Mouse (Mus musculus) liver, embryonic 12.5 days (tissue): Measurements from ENCODE around the gene Ctsk. TPM values are rescaled to one million over a fixed set of nuclear protein-coding genes. Genes with fewer than 3 reads are reported as not detected.

Experiments
- ATAC-seq: fragments of 200-750 bp; cut with Nextera tagmentation; 2 replicates; pipeline ENCODE4 v1.8.0; 2017; ENCODE audit warnings: moderate number of reproducible peaks, mild to moderate bottlenecking, moderate library complexity
- H3K27ac ChIP-seq: fragments of 300-500 bp; sonication (generic); 2 replicates; pipeline ENCODE4 v1.5.1; 2016; ENCODE audit warnings: mild to moderate bottlenecking
- H3K27me3 ChIP-seq: fragments of 300-500 bp; sonication (generic); replicated peaks from 2 replicates; pipeline ENCODE4 v1.6.1; 2016; ENCODE audit warnings: mild to moderate bottlenecking, moderate library complexity
- H3K36me3 ChIP-seq: fragments of 300-500 bp; sonication (generic); 2 replicates; pipeline ENCODE4 v1.6.1; 2016; ENCODE audit warnings: mild to moderate bottlenecking, moderate library complexity
- H3K4me1 ChIP-seq: fragments of 300-500 bp; sonication (generic); 2 replicates; pipeline ENCODE4 v1.6.1; 2016
- H3K4me2 ChIP-seq: fragments of 300-500 bp; sonication (generic); 2 replicates; pipeline ENCODE4 v1.6.1; 2016; ENCODE audit warnings: mild to moderate bottlenecking, moderate library complexity
- H3K4me3 ChIP-seq: fragments of 300-500 bp; sonication (generic); 2 replicates; pipeline ENCODE4 v1.5.1; 2016; ENCODE audit warnings: mild to moderate bottlenecking, moderate library complexity
- H3K9ac ChIP-seq: fragments of 300-500 bp; sonication (generic); 2 replicates; pipeline ENCODE4 v1.6.1; 2016; ENCODE audit warnings: mild to moderate bottlenecking, moderate library complexity
- H3K9me3 ChIP-seq: fragments of 300-500 bp; sonication (generic); replicated peaks from 2 replicates; pipeline ENCODE4 v1.6.1; 2016; ENCODE audit warnings: mild to moderate bottlenecking, moderate library complexity
- WGBS: fragments of 180-500 bp; shearing (Covaris S2); methylation state at CpG from one replicate; pipeline ENCODE4 v1.1.7; 2016; ENCODE audit not compliant: insufficient replicate concordance; 5-methylcytosine and 5-hydroxymethylcytosine counted together
- polyA plus RNA-seq: library from polyadenylated mRNA; unstranded; fragments of >200 nt; fragmentation: Nextera tagmentation; extraction: Ambion mirVana; gene quantifications from 2 replicates; pipeline ENCODE4 v1.2.1, GENCODE M21; 2016

Ctsk gene
- polyA plus RNA-seq, 1 experiment from 2014 or later = 1.4 TPM

DNA sequence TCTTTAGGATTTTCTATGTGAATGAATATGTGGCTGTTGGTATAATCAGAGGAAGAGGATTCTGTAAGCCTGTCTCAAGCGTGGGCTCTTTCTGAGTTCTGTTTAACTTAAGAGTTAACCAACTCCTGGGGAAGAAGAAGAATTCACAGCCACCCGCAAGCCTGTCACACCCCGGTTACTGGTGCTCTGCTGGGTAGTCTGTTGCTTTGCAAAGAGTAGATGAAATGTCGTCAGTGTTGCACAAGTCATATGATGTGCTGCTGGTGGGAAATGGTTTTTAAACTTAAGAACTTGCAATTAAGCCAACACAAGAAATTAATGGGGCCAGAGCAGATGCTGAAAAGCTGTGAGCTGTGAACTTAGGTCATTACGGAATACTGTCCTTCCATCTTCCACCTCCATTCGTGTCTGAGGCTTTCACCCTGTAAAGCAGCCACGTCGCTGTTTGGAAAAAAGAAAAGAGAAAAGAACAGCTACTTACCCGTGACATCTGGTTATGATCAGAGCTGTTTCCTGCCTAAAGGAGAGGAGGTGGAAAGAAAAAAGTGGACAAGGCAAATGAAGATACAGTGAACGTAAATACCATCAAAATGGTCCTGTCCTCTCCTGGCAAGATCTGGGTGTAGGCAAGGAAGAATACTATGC, 562 bp downstream of the Ctsk start:
- no peak overlapping the region for H3K27ac ChIP-seq
- no peak overlapping the region for H3K4me2 ChIP-seq

DNA sequence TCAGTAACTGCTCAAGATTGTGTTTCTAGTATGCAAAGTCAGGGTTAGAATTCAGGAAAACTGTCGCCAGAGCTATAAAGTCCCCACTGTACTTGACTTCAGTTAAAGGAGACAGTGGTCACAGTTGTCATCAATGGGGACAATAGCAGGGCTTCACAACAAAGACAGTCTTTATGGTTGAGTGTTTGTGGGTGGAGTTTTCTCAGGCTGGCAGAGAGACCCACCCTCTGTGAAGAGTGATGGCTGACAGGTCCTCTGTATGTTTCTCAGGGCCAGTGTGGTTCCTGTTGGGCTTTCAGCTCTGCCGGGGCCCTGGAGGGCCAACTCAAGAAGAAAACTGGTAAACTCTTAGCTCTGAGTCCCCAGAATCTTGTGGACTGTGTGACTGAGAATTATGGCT, 3.3 kb downstream of the Ctsk start:
- whole genome bisulfite sequencing = 61% methylated on average over 2 of the region's 2 CpGs

More for the DNA sequence above, 562 bp downstream of the Ctsk start:
- H3K27me3 ChIP-seq = peaks cover 5% of the 10 kb centered on the region; the same call in 1 of the 2 replicates
- peaks cover 24% of the 10 kb centered on the region for H3K36me3 ChIP-seq
- H3K9ac ChIP-seq = no peak overlapping the region
- ATAC-seq = no peak
- WGBS = 62% methylated on average over 10 of the region's 10 CpGs
- H3K4me1 ChIP-seq = no peaks in the 10 kb centered on the region
- no peak overlapping the region for H3K4me3 ChIP-seq
- H3K9me3 ChIP-seq = no peaks in the 10 kb centered on the region

GRCm38 (mm10) chr3:95509348-95509747, 10.3 kb downstream of the Ctsk start:
- 0 out of 2 replicates have a peak overlapping the region, but pooled peaks have one; percentile 8 for H3K27ac ChIP-seq
- no peak for ATAC-seq

More for the DNA sequence above, 3.3 kb downstream of the Ctsk start:
- no peak overlapping the region for H3K4me3 ChIP-seq
- no peak overlapping the region for H3K27ac ChIP-seq
- H3K4me1 ChIP-seq = no peaks in the 10 kb centered on the region
- no peak overlapping the region for H3K4me2 ChIP-seq
- no peak for ATAC-seq
- no peaks in the 10 kb centered on the region for H3K9me3 ChIP-seq
- no peak overlapping the region for H3K9ac ChIP-seq
- no peaks in the 10 kb centered on the region for H3K36me3 ChIP-seq
- peaks cover 5% of the 10 kb centered on the region; the same call in 1 of the 2 replicates for H3K27me3 ChIP-seq

DNA sequence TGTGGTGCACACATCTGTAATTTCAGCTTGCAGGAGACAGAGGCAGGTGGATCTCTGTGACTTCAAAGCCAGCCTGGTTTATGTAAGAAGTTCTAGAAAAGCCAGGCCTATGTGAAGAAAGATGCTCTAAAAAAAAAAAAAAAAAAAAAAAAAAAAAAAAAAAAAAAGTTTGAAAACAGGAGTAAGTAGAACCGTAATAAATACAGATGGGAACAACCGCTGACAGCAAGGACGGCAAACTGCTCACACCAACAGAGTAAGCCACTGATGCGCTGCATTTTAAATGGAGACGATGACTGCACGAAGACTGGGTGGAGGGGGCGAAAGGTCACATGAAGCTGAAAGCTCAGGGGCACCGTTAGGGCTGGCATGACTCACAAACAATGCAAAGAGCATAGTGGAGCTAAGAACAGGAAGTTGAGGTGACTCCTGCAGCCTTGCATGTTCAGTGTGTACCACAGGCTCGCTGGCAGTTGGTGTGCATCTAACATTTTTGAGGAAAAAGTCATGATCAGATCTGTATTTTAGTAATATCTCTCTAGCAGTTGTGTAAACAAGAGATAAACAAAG, 12.6 kb downstream of the Ctsk start:
- Histone ChIP-seq H3K4me3 (no peak overlapping the region), H3K36me3 (no peaks in the 10 kb centered on the region), H3K9me3 (no peaks in the 10 kb centered on the region), H3K27ac (peak overlapping the region; percentile 54; the same call in 1 of the 2 replicates), H3K4me1 (peaks cover 42% of the 10 kb centered on the region), H3K9ac (no peak overlapping the region), H3K27me3 (no peaks in the 10 kb centered on the region), H3K4me2 (no peak overlapping the region)
- WGBS = 65% methylated on average over 9 of the region's 9 CpGs
- ATAC-seq = no peak

More at GRCm38 (mm10) chr3:95509348-95509747, 10.3 kb downstream of the Ctsk start:
- Histone ChIP-seq H3K9ac (no peak overlapping the region), H3K36me3 (no peaks in the 10 kb centered on the region), H3K9me3 (no peaks in the 10 kb centered on the region), H3K4me3 (no peak overlapping the region), H3K27me3 (no peaks in the 10 kb centered on the region), H3K4me1 (peaks cover 20% of the 10 kb centered on the region), H3K4me2 (no peak overlapping the region)
- WGBS = 68% methylated on average over 6 of the region's 6 CpGs

DNA sequence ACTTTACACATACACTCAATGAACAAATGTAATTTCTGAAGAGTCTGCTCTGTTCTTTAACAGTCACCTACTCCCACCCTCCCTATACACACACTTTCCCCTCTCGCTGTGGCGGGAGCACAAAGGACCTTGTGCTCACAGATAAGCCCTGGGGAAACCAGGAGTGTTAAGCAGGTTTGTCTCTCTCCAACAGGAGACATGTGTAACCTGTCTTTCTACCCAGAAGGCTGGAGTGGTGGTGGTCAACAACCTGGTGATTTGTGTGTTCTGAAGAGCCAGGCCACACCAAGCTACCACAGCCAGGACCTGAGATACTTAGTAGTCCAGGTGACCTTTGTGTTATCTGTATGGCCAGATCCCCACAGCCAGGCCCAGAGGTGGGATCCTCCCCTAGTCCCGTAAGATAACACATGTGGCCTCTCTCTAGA, 17.6 kb downstream of the Ctsk start:
- no peaks in the 10 kb centered on the region for H3K9me3 ChIP-seq
- peak overlapping the region; percentile 93 for H3K27ac ChIP-seq
- peak overlapping the region; percentile 61 for H3K9ac ChIP-seq
- peak overlapping the region; percentile 66 for H3K4me2 ChIP-seq
- WGBS = 11% methylated on average over 3 of the region's 3 CpGs
- ATAC-seq = peak; percentile 87
- no peaks in the 10 kb centered on the region for H3K27me3 ChIP-seq
- no peaks in the 10 kb centered on the region for H3K36me3 ChIP-seq
- peaks cover 80% of the 10 kb centered on the region for H3K4me1 ChIP-seq
- H3K4me3 ChIP-seq = peak overlapping the region; percentile 24; the same call in 1 of the 2 replicates

DNA sequence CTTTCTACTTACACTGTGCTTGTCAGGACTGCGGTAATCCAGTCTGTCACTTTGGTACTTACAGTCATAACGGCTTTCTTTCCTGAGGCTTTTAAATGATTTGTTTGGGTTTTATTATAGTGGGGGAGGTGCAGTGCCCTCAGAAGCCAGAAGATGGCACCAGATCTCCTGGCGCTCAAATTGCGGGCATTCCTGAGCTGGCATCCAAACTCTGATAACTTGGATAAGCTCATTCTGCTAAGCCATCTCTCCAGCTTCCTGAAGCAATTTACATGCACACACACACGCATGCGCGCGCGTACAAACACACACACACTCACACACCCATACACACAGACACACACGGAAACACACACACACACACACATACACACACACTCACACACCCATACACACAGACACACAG, 18.4 kb downstream of the Ctsk start:
- no peak for ATAC-seq
- H3K9ac ChIP-seq = peak overlapping the region; percentile 61
- H3K4me2 ChIP-seq = peak overlapping the region; percentile 66
- H3K4me1 ChIP-seq = peaks cover 81% of the 10 kb centered on the region
- WGBS = 25% methylated on average over 10 of the region's 10 CpGs
- H3K27me3 ChIP-seq = no peaks in the 10 kb centered on the region
- H3K9me3 ChIP-seq = no peaks in the 10 kb centered on the region
- peak overlapping the region; percentile 93 for H3K27ac ChIP-seq
- H3K4me3 ChIP-seq = peak overlapping the region; percentile 24; the same call in 1 of the 2 replicates
- no peaks in the 10 kb centered on the region for H3K36me3 ChIP-seq

DNA sequence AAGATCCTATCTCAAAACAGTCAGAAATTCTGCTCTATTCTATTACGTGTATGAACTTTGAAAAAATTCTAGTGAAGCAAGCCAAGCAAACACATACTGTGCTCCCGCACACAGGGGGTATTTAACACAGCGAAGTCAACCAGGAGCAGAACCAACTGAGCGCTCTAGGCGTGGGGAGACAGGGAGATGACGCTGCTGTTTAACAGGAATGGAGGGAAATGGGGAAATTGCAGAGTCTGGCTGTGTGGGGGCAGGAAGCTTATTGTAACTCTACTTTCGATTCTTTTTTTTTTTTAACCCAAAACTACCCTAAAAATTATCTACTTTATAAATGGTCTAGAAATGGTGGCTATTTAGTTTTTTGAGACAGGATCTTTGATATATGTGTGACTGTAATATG, 19.8 kb downstream of the Ctsk start:
- H3K36me3 ChIP-seq = no peaks in the 10 kb centered on the region
- H3K27ac ChIP-seq = peak overlapping the region; percentile 93
- H3K4me3 ChIP-seq = no peak overlapping the region
- 45% methylated on average over 7 of the region's 7 CpGs for WGBS
- no peaks in the 10 kb centered on the region for H3K9me3 ChIP-seq
- peaks cover 93% of the 10 kb centered on the region for H3K4me1 ChIP-seq
- H3K4me2 ChIP-seq = peak overlapping the region; percentile 59
- H3K27me3 ChIP-seq = 0 out of 2 replicates have a peak, but pooled peaks cover 3% of the 10 kb centered on the region
- ATAC-seq = peak; percentile 36
- peak overlapping the region; percentile 40 for H3K9ac ChIP-seq

GRCm38 (mm10) chr3:95519315-95519714, 20.3 kb downstream of the Ctsk start:
- 34% methylated on average over 2 of the region's 2 CpGs for WGBS
- H3K4me2 ChIP-seq = peak overlapping the region; percentile 59
- H3K27me3 ChIP-seq = peaks cover 3% of the 10 kb centered on the region; the same call in 1 of the 2 replicates
- H3K36me3 ChIP-seq = no peaks in the 10 kb centered on the region
- peak overlapping the region; percentile 93 for H3K27ac ChIP-seq
- peak; percentile 87 for ATAC-seq
- H3K9ac ChIP-seq = peak overlapping the region; percentile 71
- H3K4me1 ChIP-seq = peaks cover 93% of the 10 kb centered on the region
- H3K9me3 ChIP-seq = no peaks in the 10 kb centered on the region
- H3K4me3 ChIP-seq = 0 out of 2 replicates have a peak overlapping the region, but pooled peaks have one; percentile 4

GRCm38 (mm10) chr3:95520100-95520499, 21.0 kb downstream of the Ctsk start:
- Histone ChIP-seq H3K9ac (peak overlapping the region; percentile 56), H3K9me3 (no peaks in the 10 kb centered on the region), H3K4me3 (no peak overlapping the region), H3K27ac (peak overlapping the region; percentile 83), H3K36me3 (no peaks in the 10 kb centered on the region), H3K4me1 (peaks cover 91% of the 10 kb centered on the region), H3K4me2 (no peak overlapping the region), H3K27me3 (peaks cover 3% of the 10 kb centered on the region; the same call in 1 of the 2 replicates)
- no peak for ATAC-seq
- 75% methylated on average over 3 of the region's 3 CpGs for WGBS

DNA sequence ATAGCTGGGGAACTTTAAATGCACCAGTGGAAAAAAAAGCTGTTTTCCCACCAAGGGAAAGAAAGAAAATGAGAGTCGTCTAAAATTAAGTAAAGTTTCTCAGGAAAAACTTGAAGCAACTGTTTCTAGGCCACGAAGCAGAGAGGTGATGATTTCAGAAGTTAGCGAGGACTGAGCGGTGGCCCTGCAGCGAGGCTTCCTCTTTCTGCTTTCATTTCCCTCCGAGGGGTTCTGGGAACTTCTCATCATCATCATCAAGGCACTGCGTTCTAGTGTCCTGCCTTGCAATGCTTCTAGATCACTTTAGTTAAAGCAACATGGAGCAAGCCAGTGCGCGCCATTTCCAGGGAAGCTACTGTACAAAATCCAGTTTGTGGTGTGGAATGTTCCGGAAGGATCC, 22.1 kb downstream of the Ctsk start:
- peak overlapping the region; percentile 11; the same call in 1 of the 2 replicates for H3K4me2 ChIP-seq

DNA sequence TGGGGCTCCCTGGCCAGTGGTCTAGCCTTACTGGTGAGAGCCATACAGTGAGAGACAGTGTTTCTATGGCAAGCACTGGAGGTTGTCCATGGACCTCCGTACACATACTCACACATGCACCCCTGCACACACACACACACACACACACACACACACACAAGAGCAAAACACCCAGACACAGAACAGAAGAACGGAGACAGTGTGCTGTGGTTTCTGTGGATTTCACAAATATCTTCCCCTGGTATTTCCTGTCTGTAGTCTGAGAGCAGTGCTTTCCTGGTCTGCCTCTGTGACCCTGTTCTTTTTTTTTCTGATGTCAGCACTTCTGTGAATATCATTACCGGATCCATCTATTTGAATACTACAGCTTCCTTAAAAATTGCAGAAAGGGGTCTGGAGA, 24.6 kb downstream of the Ctsk start:
- Histone ChIP-seq H3K4me2 (no peak overlapping the region), H3K9me3 (no peaks in the 10 kb centered on the region), H3K4me1 (peaks cover 64% of the 10 kb centered on the region), H3K27me3 (peaks cover 8% of the 10 kb centered on the region; the same call in 1 of the 2 replicates), H3K36me3 (no peaks in the 10 kb centered on the region), H3K27ac (peak overlapping the region; percentile 45), H3K9ac (no peak overlapping the region), H3K4me3 (no peak overlapping the region)
- ATAC-seq = no peak
- 27% methylated on average over 3 of the region's 3 CpGs for WGBS

More for the DNA sequence above, 22.1 kb downstream of the Ctsk start:
- no peak for ATAC-seq
- Histone ChIP-seq H3K9ac (peak overlapping the region; percentile 24), H3K4me3 (no peak overlapping the region), H3K27me3 (peaks cover 3% of the 10 kb centered on the region; the same call in 1 of the 2 replicates), H3K27ac (peak overlapping the region; percentile 83), H3K9me3 (no peaks in the 10 kb centered on the region), H3K36me3 (no peaks in the 10 kb centered on the region), H3K4me1 (peaks cover 85% of the 10 kb centered on the region)
- WGBS = 57% methylated on average over 10 of the region's 10 CpGs

- Histone ChIP-seq H3K4me2 (no peak overlapping the region), H3K4me1 (peaks cover 55% of the 10 kb centered on the region), H3K27ac (peak overlapping the region; percentile 50; the same call in 1 of the 2 replicates), H3K36me3 (no peaks in the 10 kb centered on the region), H3K4me3 (no peak overlapping the region), H3K9me3 (no peaks in the 10 kb centered on the region), H3K9ac (no peak overlapping the region), H3K27me3 (peaks cover 12% of the 10 kb centered on the region)
- 62% methylated on average over 2 of the region's 2 CpGs for WGBS
- no peak for ATAC-seq
Measured at GRCm38 (mm10) chr3:95524673-95525072, 25.6 kb downstream of the Ctsk start.
